Mouse (Mus musculus) bone marrow macrophage, adult 2 months (primary cell): Measurements from ENCODE around the gene Samd4b.

ENCODE experiments used
- CTCF ChIP-seq: IDR thresholded peaks from 2 replicates; pipeline ENCODE4 v1.5.1; 2012; ENCODE audit warnings: low read depth, mild to moderate bottlenecking, low read length, moderate library complexity
- POLR2A ChIP-seq: IDR thresholded peaks from 2 replicates; pipeline ENCODE4 v1.6.1; 2012; ENCODE audit warnings: mild to moderate bottlenecking, low read depth, low read length, borderline replicate concordance

GRCm38 (mm10) chr7:28373131-28373581, 224.8 kb downstream of the Samd4b start:
- TF ChIP-seq CTCF (no peak), POLR2A (no peak)
